Mouse (Mus musculus) cerebellum, postnatal 10 days (tissue): ENCODE measurements around the gene Gm47955.
A peak's percentile ranks its signal among the peaks of the same experiment; 100 is the strongest.
"Not testable (repeated sequence)": the region's sequence is repeated elsewhere in the genome, so short reads cannot be mapped to it uniquely, and the experiment has no call there.

Experiments
- DNase-seq, 2 experiments: peaks; one replicate each; pipeline ENCODE4 v3.0.0; 2021; ENCODE audit warnings: mixed read lengths in 2 of 2

Gm47955 gene

GRCm38 (mm10) chr1:82993947-82994346 lies 33.9 kb downstream of the Gm47955 start:
- no peak for DNase-seq

GRCm38 (mm10) chr1:83000306-83000705 lies 40.2 kb downstream of the Gm47955 start, which contains the start of gene Gm47959:
TSS of gene Gm47959 (plus strand) at chr1:83000548.
- not testable (repeated sequence) for DNase-seq

- no peak for DNase-seq
These were observed 46.4 kb downstream of the Gm47955 start for GRCm38 (mm10) chr1:83006218-83007179.

GRCm38 (mm10) chr1:83007471-83007870 lies 47.4 kb downstream of the Gm47955 start:
- DNase-seq: peak in 1 of 2 experiments; percentile 5
